Mouse (Mus musculus) adrenal gland, postnatal 14 days (tissue): ENCODE measurements at regions not wholly inside any gene's neighbourhood (a gene's known extent, or its start where the extent isn't known, plus 50 kb on each side); places are given as distances from the start of the nearest gene placed in this dataset.

ENCODE experiments used
- DNase-seq: peaks from one replicate; pipeline ENCODE4 v3.0.0; 2021; ENCODE audit warnings: mixed read lengths

GRCm38 (mm10) chr11:55712350-55712749, 104.4 kb upstream of the Glra1 start:
- DNase-seq: no peak

GRCm38 (mm10) chr11:55707467-55707866, 99.5 kb upstream of the Glra1 start:
- no peak for DNase-seq

- DNase-seq: no peak
Observed at GRCm38 (mm10) chr11:55701921-55702320, 93.9 kb upstream of the Glra1 start.

GRCm38 (mm10) chr11:55685031-55685519, 77.1 kb upstream of the Glra1 start:
- no peak for DNase-seq

GRCm38 (mm10) chr11:55682351-55682961, 74.5 kb upstream of the Glra1 start:
- DNase-seq: peak; percentile 35

- DNase-seq: no peak
Observed at GRCm38 (mm10) chr11:55681226-55681980, 73.4 kb upstream of the Glra1 start.

GRCm38 (mm10) chr11:55663108-55663507, 55.1 kb upstream of the Glra1 start:
- DNase-seq: no peak

- DNase-seq: no peak
Observed at GRCm38 (mm10) chr11:55662283-55662682, 54.3 kb upstream of the Glra1 start.
